Mouse (Mus musculus): ENCODE measurements around the gene Slc19a1. TPM values are rescaled to one million over a fixed set of nuclear protein-coding genes. Genes with fewer than 3 reads are reported as not detected.

Slc19a1 gene
- polyA plus RNA-seq (2015; fragmentation: Nextera tagmentation; extraction: Ambion mirVana), result 33.9 and 34.9 TPM in 2 replicates

GRCm38 (mm10) chr10:77031768-77032375, at the start of gene Slc19a1:
Gene Slc19a1 (plus strand): TSS chr10:77032241.
- peaks cover 26% of the 10 kb centered on the region for H3K4me1 ChIP-seq (replicated peaks)
- 41% methylated on average over 13 of the region's 13 CpGs for WGBS
- H3K4me2 ChIP-seq, result peak within 1 kb of the TSS; percentile 68
- H3K27me3 ChIP-seq, result peaks cover 5% of the 10 kb centered on the region
- H3K36me3 ChIP-seq, result no peaks in the 10 kb centered on the region
- H3K9ac ChIP-seq, result peak within 1 kb of the TSS; percentile 69
- no peaks in the 10 kb centered on the region for H3K9me3 ChIP-seq
- no peak for ATAC-seq (ENCODE audit: low read depth)
- H3K4me3 ChIP-seq, result peak within 1 kb of the TSS; percentile 54
- peak within 1 kb of the TSS; percentile 63 for H3K27ac ChIP-seq (replicated peaks)

- Histone ChIP-seq H3K9ac (no peak overlapping the region), H3K9me3 (no peaks in the 10 kb centered on the region), H3K4me2 (no peak overlapping the region), H3K27me3 (no peaks in the 10 kb centered on the region), H3K4me1 (replicated peaks) (no peaks in the 10 kb centered on the region), H3K36me3 (no peaks in the 10 kb centered on the region), H3K4me3 (no peak overlapping the region), H3K27ac (replicated peaks) (no peak overlapping the region)
- ATAC-seq (ENCODE audit: low read depth), result no peak
- 91% methylated on average over 5 of the region's 5 CpGs for WGBS
These were observed 43.5 kb upstream of the Slc19a1 start for GRCm38 (mm10) chr10:76988586-76988985.

GRCm38 (mm10) chr10:76992456-76992855, 39.6 kb upstream of the Slc19a1 start:
- no peak for ATAC-seq (ENCODE audit: low read depth)
- Histone ChIP-seq H3K4me1 (replicated peaks) (no peaks in the 10 kb centered on the region; the same call in 1 of the 2 replicates), H3K27ac (replicated peaks) (no peak overlapping the region), H3K9ac (no peak overlapping the region), H3K4me3 (no peak overlapping the region), H3K9me3 (no peaks in the 10 kb centered on the region), H3K36me3 (no peaks in the 10 kb centered on the region), H3K27me3 (no peaks in the 10 kb centered on the region), H3K4me2 (no peak overlapping the region)
- WGBS, result 66% methylated on average over 3 of the region's 3 CpGs

GRCm38 (mm10) chr10:76997759-76998513, 34.1 kb upstream of the Slc19a1 start:
- Histone ChIP-seq H3K4me3 (no peak overlapping the region), H3K36me3 (no peaks in the 10 kb centered on the region), H3K27ac (replicated peaks) (no peak overlapping the region), H3K9ac (no peak overlapping the region), H3K9me3 (no peaks in the 10 kb centered on the region), H3K4me1 (replicated peaks) (peaks cover 8% of the 10 kb centered on the region; the same call in 1 of the 2 replicates), H3K4me2 (no peak overlapping the region), H3K27me3 (no peaks in the 10 kb centered on the region)
- ATAC-seq (ENCODE audit: low read depth), result no peak; the same call in 1 of the 2 replicates
- WGBS, result 78% methylated on average over 17 of the region's 17 CpGs

- no peak for ATAC-seq (ENCODE audit: low read depth)
- 29% methylated on average over 7 of the region's 7 CpGs for WGBS
- Histone ChIP-seq H3K4me1 (replicated peaks) (peaks cover 19% of the 10 kb centered on the region), H3K27me3 (no peaks in the 10 kb centered on the region), H3K4me3 (no peak overlapping the region), H3K36me3 (no peaks in the 10 kb centered on the region), H3K27ac (replicated peaks) (no peak overlapping the region), H3K9me3 (no peaks in the 10 kb centered on the region), H3K4me2 (no peak overlapping the region), H3K9ac (no peak overlapping the region)
These were observed 27.1 kb upstream of the Slc19a1 start for GRCm38 (mm10) chr10:77004936-77005335.

- H3K9me3 ChIP-seq, result no peaks in the 10 kb centered on the region
- no peaks in the 10 kb centered on the region for H3K27me3 ChIP-seq
- H3K4me3 ChIP-seq, result no peak overlapping the region
- no peak overlapping the region for H3K4me2 ChIP-seq
- peak overlapping the region; percentile 83 for H3K27ac ChIP-seq (replicated peaks)
- H3K4me1 ChIP-seq (replicated peaks), result peaks cover 19% of the 10 kb centered on the region
- H3K36me3 ChIP-seq, result no peaks in the 10 kb centered on the region
- H3K9ac ChIP-seq, result no peak overlapping the region
- 38% methylated on average over 8 of the region's 8 CpGs for WGBS
- ATAC-seq (ENCODE audit: low read depth), result no peak
These were observed 24.5 kb upstream of the Slc19a1 start for GRCm38 (mm10) chr10:77007433-77008108.

GRCm38 (mm10) chr10:77008109-77008561, 23.9 kb upstream of the Slc19a1 start:
- Histone ChIP-seq H3K9me3 (no peaks in the 10 kb centered on the region), H3K36me3 (no peaks in the 10 kb centered on the region), H3K27me3 (no peaks in the 10 kb centered on the region), H3K27ac (replicated peaks) (peak overlapping the region; percentile 83), H3K4me1 (replicated peaks) (peaks cover 19% of the 10 kb centered on the region), H3K9ac (0 out of 2 replicates have a peak overlapping the region, but pooled peaks have one; percentile 23), H3K4me2 (no peak overlapping the region), H3K4me3 (no peak overlapping the region)
- WGBS, result 29% methylated on average over 9 of the region's 9 CpGs
- no peak for ATAC-seq (ENCODE audit: low read depth)

GRCm38 (mm10) chr10:77008698-77009097, 23.3 kb upstream of the Slc19a1 start:
- WGBS, result 88% methylated on average over 3 of the region's 3 CpGs
- Histone ChIP-seq H3K27ac (replicated peaks) (peak overlapping the region; percentile 83), H3K4me2 (no peak overlapping the region), H3K36me3 (no peaks in the 10 kb centered on the region), H3K4me1 (replicated peaks) (peaks cover 19% of the 10 kb centered on the region), H3K27me3 (no peaks in the 10 kb centered on the region), H3K4me3 (no peak overlapping the region), H3K9ac (no peak overlapping the region), H3K9me3 (no peaks in the 10 kb centered on the region)
- ATAC-seq (ENCODE audit: low read depth), result no peak

- WGBS, result 74% methylated on average over 4 of the region's 4 CpGs
- H3K9me3 ChIP-seq, result no peaks in the 10 kb centered on the region
These were observed 20.4 kb upstream of the Slc19a1 start for GRCm38 (mm10) chr10:77011681-77012080.

GRCm38 (mm10) chr10:77016080-77016479, 16.0 kb upstream of the Slc19a1 start:
- Histone ChIP-seq H3K36me3 (no peaks in the 10 kb centered on the region), H3K4me2 (no peak overlapping the region), H3K27ac (replicated peaks) (no peak overlapping the region), H3K4me3 (no peak overlapping the region), H3K9me3 (no peaks in the 10 kb centered on the region), H3K9ac (no peak overlapping the region), H3K4me1 (replicated peaks) (0 out of 2 replicates have a peak, but pooled peaks cover 5% of the 10 kb centered on the region), H3K27me3 (no peaks in the 10 kb centered on the region)
- no peak for ATAC-seq (ENCODE audit: low read depth)
- WGBS, result 89% methylated on average over 7 of the region's 7 CpGs

More at GRCm38 (mm10) chr10:77011681-77012080, 20.4 kb upstream of the Slc19a1 start:
- Histone ChIP-seq H3K9ac (no peak overlapping the region), H3K27ac (replicated peaks) (no peak overlapping the region), H3K4me3 (no peak overlapping the region), H3K4me1 (replicated peaks) (peaks cover 14% of the 10 kb centered on the region), H3K27me3 (no peaks in the 10 kb centered on the region), H3K36me3 (no peaks in the 10 kb centered on the region), H3K4me2 (no peak overlapping the region)
- ATAC-seq (ENCODE audit: low read depth), result no peak

- H3K27ac ChIP-seq (replicated peaks), result no peak overlapping the region
- H3K9me3 ChIP-seq, result no peaks in the 10 kb centered on the region
- H3K36me3 ChIP-seq, result no peaks in the 10 kb centered on the region
- ATAC-seq (ENCODE audit: low read depth), result no peak
- H3K4me1 ChIP-seq (replicated peaks), result 0 out of 2 replicates have a peak, but pooled peaks cover 5% of the 10 kb centered on the region
- H3K27me3 ChIP-seq, result no peaks in the 10 kb centered on the region
- H3K9ac ChIP-seq, result no peak overlapping the region
- H3K4me2 ChIP-seq, result no peak overlapping the region
- WGBS, result 22% methylated on average over 8 of the region's 8 CpGs
- H3K4me3 ChIP-seq, result no peak overlapping the region
These were observed 15.5 kb upstream of the Slc19a1 start for GRCm38 (mm10) chr10:77016499-77016898.

GRCm38 (mm10) chr10:77017061-77017460, 15.0 kb upstream of the Slc19a1 start:
- no peak for ATAC-seq (ENCODE audit: low read depth)
- no peak overlapping the region for H3K9ac ChIP-seq
- H3K27ac ChIP-seq (replicated peaks), result no peak overlapping the region
- WGBS, result 74% methylated on average over 2 of the region's 2 CpGs
- no peak overlapping the region for H3K4me3 ChIP-seq
- H3K4me1 ChIP-seq (replicated peaks), result 0 out of 2 replicates have a peak, but pooled peaks cover 5% of the 10 kb centered on the region
- H3K27me3 ChIP-seq, result no peaks in the 10 kb centered on the region
- H3K36me3 ChIP-seq, result no peaks in the 10 kb centered on the region
- H3K9me3 ChIP-seq, result no peaks in the 10 kb centered on the region
- no peak overlapping the region for H3K4me2 ChIP-seq

All from neural tube, embryonic 13.5 days (tissue).